Mouse (Mus musculus): ENCODE measurements around the gene H1fx.
"Not testable (repeated sequence)": the region's sequence is repeated elsewhere in the genome, so short reads cannot be mapped to it uniquely, and the experiment has no call there.

Gene H1fx

GRCm38 (mm10) chr6:87980374-87981029 lies 935 bp downstream of the H1fx start:
- peak; percentile 38 to 61 for DNase-seq

DNA sequence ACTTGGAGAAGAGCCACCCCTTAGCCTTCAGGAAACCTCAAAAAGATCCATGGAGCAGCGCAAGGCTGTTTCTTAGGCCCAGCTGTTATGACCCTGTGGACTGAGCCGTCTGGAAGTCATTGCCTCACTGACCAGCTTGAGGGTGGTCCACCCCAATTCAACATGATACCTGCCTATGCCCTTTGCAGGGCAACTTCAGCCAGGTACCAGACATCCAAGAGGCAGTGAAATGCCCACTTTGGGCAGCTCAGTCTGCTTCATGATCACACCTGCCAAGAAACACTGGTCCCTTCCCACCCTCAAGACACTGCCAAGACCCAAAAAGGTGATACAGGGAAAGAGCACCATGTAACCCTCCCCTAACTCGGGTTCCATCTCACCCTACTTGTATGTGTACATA lies 1.7 kb downstream of the H1fx start:
- no peak for DNase-seq

DNA sequence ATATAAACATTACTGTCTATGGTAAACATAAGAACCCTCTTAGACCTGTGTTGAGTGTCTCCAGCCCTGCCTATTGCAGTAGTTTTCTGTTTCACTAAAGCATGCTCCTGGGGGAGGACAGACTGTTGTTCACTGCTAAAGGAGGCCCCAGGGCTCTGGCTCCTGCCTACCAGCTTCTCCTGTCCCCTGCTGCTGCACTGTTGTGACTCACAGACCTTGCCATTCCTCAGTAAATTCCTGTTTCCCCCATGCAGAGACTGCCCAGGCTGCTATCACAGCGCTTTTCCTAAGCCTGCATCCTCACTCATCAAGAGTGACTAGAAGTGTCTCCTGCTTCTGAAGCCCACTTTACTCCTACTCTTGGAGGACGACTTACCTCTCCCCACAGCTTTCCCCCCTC lies 11.4 kb downstream of the H1fx start:
- no peak for DNase-seq

DNA sequence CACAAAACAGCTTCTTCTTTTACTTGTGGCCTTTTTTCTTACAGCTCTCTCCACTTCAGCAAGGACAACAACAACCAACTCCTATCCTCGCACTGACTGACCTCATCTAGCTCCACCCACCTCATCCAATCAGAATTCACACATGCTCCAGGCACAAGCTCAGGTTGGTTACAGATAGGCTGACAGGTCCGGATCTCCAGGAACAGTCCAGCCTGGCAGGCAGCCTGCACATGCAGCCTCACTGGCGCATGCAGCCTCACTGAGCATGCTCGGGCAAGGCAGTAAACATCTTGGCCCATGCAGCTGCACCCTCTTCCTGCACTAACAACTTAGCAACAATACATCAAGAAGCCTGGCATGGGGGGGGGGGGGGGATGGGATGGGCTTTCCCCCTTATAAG lies 19.0 kb downstream of the H1fx start:
- not testable (repeated sequence) for DNase-seq

DNA sequence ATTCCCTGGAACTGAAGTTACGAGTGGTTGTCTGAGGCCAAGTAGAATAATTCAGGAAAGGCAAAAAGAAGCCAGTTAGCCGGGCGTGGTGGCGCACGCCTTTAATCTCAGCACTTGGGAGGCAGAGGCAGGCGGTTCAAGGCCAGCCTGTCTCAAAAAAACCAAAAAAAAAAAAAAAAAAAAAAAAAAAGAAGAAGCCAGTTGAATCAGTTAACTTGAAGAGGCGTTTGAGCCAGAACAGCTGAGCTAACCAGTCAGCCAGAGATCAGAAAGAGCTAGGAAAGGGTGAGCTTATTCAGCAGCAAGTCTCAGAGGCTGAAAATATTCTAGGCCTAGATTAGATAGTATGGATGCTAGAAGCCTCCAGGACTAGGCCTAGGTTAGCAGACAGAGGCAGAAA lies 39.3 kb downstream of the H1fx start:
- no peak for DNase-seq

- DNase-seq: no peak
Measured at GRCm38 (mm10) chr6:87938941-87939340, 42.5 kb downstream of the H1fx start.

DNA sequence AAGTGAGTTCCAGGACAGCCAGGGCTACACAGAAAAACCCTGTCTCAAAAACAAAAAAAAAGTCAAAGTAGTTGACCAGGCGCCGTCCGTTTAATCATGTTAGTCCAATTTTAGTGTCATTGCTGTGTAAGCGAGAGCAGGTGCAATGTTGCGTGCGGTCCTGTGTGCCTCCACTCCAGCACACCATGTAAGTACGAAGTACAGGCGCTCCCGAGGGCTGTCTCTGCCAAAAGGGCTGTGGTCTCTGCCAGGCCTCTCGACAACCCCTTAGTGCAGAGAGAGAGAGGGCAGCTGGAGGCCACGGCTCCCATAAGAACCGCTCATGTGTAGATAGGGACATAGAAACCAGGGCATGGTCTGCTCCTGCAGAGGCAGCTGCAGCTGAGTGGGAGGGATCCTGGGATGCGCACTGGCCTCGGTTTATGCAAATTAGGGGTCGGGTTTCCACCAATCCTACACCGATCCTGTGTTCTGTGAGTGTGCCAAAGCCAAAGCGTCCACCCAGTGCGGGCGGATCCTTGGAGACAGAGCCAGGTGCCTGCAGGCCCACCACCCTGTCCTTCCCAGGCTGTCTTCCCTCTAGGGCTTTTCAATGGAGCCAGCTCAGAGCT lies 44.2 kb downstream of the H1fx start:
- no peak for DNase-seq

DNA sequence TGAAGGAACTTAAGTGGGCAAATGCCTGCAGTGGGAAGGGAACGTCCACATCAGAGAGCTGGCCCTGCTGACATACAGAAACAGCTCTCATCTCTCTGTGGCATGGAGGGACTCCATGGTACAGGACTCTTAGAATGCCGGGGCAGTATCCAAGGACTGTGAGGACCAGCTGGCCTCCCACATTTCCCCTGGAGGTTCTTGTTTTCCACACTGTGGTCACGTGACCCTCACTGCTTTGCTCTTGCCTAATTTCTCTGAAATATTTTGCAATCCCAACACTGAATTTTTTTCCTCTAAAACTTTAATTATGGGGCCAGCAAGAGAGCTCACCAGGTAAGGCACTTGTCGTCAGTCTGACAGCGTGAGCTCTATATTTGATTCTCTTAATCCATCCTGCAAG lies 46.4 kb downstream of the H1fx start:
- no peak for DNase-seq
